Mouse (Mus musculus) forebrain, embryonic 16.5 days (tissue): ENCODE measurements at regions not wholly inside any gene's neighbourhood (a gene's known extent, or its start where the extent isn't known, plus 50 kb on each side); places are given as distances from the start of the nearest gene placed in this dataset.

Experiments used
- ATAC-seq: fragments of 200-750 bp; cut with Nextera tagmentation; 2 replicates; pipeline ENCODE4 v1.8.0; 2017; ENCODE audit warnings: mild to moderate bottlenecking, moderate library complexity
- H3K27ac ChIP-seq: fragments of 300-500 bp; sonication (generic); 2 replicates; pipeline ENCODE4 v1.5.1; 2014; ENCODE audit warnings: low read length, control low read depth
- H3K27me3 ChIP-seq: fragments of 300-500 bp; sonication (generic); replicated peaks from 2 replicates; pipeline ENCODE4 v1.6.1; 2014; ENCODE audit warnings: low read length; ENCODE audit not compliant: control insufficient read depth, insufficient read depth
- H3K36me3 ChIP-seq: fragments of 300-500 bp; sonication (generic); 2 replicates; pipeline ENCODE4 v1.6.1; 2014; ENCODE audit not compliant: control insufficient read depth, insufficient read depth
- H3K4me1 ChIP-seq: fragments of 300-500 bp; sonication (generic); replicated peaks from 2 replicates; pipeline ENCODE4 v1.6.1; 2014; ENCODE audit warnings: low read length; ENCODE audit not compliant: control insufficient read depth, insufficient read depth
- H3K4me2 ChIP-seq: fragments of 300-500 bp; sonication (generic); 2 replicates; pipeline ENCODE4 v1.6.1; 2014; ENCODE audit warnings: mild to moderate bottlenecking, low read length, control low read depth
- H3K4me3 ChIP-seq: fragments of 300-500 bp; sonication (generic); replicated peaks from 2 replicates; pipeline ENCODE4 v1.5.1; 2014; ENCODE audit warnings: mild to moderate bottlenecking, low read length, control low read depth
- H3K9ac ChIP-seq: fragments of 300-500 bp; sonication (generic); replicated peaks from 2 replicates; pipeline ENCODE4 v1.6.1; 2014; ENCODE audit warnings: low read depth, low read length, control low read depth
- H3K9me3 ChIP-seq: fragments of 300-500 bp; sonication (generic); 2 replicates; pipeline ENCODE4 v1.6.1; 2016; ENCODE audit warnings: low read length; ENCODE audit not compliant: control insufficient read depth
- WGBS: fragments of 180-500 bp; shearing (Covaris S2); extraction: QIAGEN DNeasy Blood & Tissue Kit; methylation state at CpG from one replicate; pipeline ENCODE4 v1.1.7; 2014; 5-methylcytosine and 5-hydroxymethylcytosine counted together

DNA sequence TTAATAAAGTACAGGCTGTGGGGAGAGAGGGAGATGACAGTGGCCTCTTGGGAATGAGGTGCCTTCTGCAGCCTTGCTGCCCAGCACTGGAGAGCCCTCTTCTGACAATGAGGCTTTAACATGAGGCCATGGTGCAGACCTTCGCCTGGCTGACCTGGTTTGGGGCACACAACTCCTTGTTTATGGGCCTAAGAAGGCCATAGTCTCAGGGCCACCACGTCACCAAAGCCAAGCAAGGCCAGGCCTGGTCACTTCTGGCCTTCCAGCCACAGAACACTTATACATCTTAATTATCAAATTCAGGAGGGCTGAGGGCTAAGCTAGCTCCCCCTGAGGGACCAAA, 70.7 kb upstream of the Ptpn1 start:
- Histone ChIP-seq H3K9ac (no peak overlapping the region), H3K9me3 (no peaks in the 10 kb centered on the region), H3K27ac (no peak overlapping the region), H3K36me3 (no peaks in the 10 kb centered on the region), H3K4me1 (peaks cover 9% of the 10 kb centered on the region; the same call in 1 of the 2 replicates), H3K4me2 (no peak overlapping the region), H3K27me3 (no peaks in the 10 kb centered on the region), H3K4me3 (no peak overlapping the region)
- ATAC-seq = no peak
- 86% methylated on average over 2 of the region's 2 CpGs for WGBS

DNA sequence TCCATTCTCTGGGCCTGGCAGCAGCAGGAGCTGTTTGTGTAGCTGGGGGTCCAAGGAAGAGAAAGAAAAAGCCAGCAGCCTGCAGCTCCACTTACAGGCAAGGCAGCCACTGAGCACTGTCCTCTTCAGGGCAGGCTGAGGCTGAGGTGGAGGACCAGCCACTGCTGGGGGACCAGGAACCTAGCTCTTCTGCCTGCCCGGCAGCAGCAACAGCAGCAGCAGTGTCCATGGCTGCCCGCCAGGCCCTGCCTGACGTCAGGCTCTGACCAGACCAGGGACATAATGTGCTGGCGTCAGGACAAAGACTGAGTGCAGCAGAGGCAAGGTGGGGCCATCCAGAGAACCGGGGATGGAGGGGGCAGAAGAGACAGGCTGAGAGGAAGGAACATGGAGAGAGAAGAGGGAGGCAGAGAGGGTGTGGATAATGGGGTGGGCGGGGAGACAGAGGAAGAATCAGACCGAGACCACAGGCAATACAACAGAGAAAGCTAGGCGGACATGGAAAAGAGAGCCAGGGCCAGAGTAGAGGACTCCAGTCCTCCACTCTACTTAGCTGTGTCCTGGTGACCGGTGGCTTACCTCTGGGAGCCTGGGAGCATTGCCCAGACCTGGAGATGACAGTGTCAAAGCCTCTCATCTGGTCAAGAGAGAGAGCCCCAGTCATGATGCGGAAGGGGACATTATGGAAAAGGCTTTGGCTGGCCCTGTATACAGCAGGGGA, 71.2 kb upstream of the Ptpn1 start:
- WGBS = 36% methylated on average over 10 of the region's 10 CpGs
- Histone ChIP-seq H3K9me3 (no peaks in the 10 kb centered on the region), H3K9ac (no peak overlapping the region), H3K4me2 (no peak overlapping the region), H3K27ac (no peak overlapping the region), H3K36me3 (no peaks in the 10 kb centered on the region), H3K4me1 (peaks cover 9% of the 10 kb centered on the region; the same call in 1 of the 2 replicates), H3K4me3 (no peak overlapping the region), H3K27me3 (no peaks in the 10 kb centered on the region)
- ATAC-seq = no peak

DNA sequence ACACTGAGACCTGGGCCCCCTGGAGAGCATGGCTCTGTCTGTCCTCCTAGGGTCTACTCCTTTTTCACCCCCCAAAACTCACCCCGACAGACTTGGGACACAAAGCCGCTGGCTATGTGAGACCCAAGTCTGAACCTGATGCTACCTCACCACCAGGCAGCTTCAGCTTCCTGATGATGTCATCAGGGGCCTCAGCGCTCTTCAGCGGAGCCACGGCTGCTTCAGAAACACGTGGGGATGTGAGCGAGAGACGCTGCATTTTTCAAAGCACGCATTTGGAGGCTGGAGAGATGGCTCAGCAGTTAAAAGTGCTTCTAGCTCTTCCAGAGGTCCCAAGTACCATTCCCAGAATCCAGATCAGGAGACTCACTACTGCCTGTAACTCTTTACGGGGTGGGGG, 72.3 kb upstream of the Ptpn1 start:
- Histone ChIP-seq H3K36me3 (no peaks in the 10 kb centered on the region), H3K9me3 (no peaks in the 10 kb centered on the region), H3K9ac (no peak overlapping the region), H3K27ac (no peak overlapping the region), H3K4me3 (no peak overlapping the region), H3K4me2 (no peak overlapping the region), H3K4me1 (peaks cover 7% of the 10 kb centered on the region; the same call in 1 of the 2 replicates), H3K27me3 (no peaks in the 10 kb centered on the region)
- ATAC-seq = no peak
- WGBS = 63% methylated on average over 10 of the region's 10 CpGs

DNA sequence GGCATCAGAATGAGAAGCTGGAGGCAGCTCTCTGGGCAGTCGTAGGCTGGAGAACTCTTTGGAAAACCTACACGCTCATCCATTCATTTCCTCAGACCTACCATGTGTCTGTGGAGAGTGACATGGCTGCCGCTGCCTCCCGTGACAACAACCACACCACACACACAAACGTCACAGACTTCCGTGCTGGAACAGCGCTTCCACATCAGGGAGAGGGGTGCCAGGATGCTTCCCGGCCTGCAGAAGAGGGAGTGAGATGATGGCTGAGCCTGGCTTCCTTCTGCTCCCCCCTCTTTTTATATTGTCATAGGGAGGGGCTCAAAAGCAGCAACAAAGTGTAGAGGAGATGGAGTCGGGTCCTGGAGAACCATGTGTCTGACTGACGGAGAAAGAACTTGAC, 73.5 kb upstream of the Ptpn1 start:
- Histone ChIP-seq H3K4me2 (no peak overlapping the region), H3K27me3 (no peaks in the 10 kb centered on the region), H3K9ac (no peak overlapping the region), H3K9me3 (no peaks in the 10 kb centered on the region), H3K27ac (no peak overlapping the region), H3K4me3 (no peak overlapping the region), H3K36me3 (no peaks in the 10 kb centered on the region), H3K4me1 (peaks cover 5% of the 10 kb centered on the region; the same call in 1 of the 2 replicates)
- 68% methylated on average over 10 of the region's 10 CpGs for WGBS
- ATAC-seq = no peak

DNA sequence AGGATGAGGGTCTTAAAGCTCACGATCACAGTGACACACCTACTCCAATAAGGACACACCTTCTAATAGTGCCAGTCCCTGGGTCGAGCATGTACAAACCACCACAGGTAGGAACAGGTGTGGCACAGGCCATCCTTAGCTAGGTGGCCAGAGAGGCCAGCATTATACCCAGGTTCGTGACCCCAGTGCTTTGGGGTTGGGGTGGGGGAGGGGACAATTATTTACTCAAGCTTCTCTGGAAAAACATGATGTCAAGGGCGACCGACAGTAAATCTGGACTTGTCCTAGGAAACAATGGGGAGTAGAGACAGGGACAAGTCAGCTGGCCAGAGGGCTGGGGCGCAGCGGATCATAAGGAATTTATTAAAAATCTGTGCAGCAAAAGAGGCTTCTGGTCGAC, 73.9 kb upstream of the Ptpn1 start:
- Histone ChIP-seq H3K4me1 (peaks cover 5% of the 10 kb centered on the region; the same call in 1 of the 2 replicates), H3K27ac (no peak overlapping the region), H3K9ac (no peak overlapping the region), H3K9me3 (no peaks in the 10 kb centered on the region), H3K27me3 (no peaks in the 10 kb centered on the region), H3K4me2 (no peak overlapping the region), H3K36me3 (no peaks in the 10 kb centered on the region), H3K4me3 (no peak overlapping the region)
- 80% methylated on average over 8 of the region's 8 CpGs for WGBS
- ATAC-seq = no peak

DNA sequence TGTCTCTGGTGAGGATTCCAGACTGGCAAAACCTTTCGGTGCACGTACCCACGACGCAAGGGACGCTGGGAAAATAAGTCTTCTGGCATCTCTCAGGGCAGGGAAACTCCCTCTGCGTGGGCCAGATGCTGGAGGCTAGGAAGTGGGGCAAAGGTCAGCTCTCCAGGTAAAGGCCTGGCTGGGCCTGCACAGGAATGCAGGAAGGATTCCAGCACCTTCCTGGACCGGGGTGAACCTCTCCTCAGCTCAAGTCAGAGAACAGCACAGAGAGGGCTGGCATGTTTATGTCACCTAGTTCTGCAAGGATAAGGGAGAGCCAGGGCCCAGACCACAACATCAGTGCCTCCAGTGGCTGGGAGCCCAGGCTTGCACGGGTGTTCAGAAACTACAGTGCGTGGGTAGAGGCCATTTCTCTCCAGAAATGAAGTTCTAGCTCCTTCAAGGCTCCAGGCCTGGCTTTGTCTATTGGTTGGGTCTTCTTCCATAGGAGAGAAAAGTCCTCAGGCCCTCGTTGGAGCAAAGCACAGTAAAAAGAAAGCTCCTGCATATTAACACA, 74.9 kb upstream of the Ptpn1 start:
- Histone ChIP-seq H3K36me3 (no peaks in the 10 kb centered on the region), H3K4me2 (no peak overlapping the region), H3K27ac (no peak overlapping the region), H3K4me1 (peaks cover 5% of the 10 kb centered on the region; the same call in 1 of the 2 replicates), H3K9ac (no peak overlapping the region), H3K9me3 (no peaks in the 10 kb centered on the region), H3K27me3 (no peaks in the 10 kb centered on the region), H3K4me3 (no peak overlapping the region)
- no peak for ATAC-seq
- WGBS = 85% methylated on average over 10 of the region's 10 CpGs

DNA sequence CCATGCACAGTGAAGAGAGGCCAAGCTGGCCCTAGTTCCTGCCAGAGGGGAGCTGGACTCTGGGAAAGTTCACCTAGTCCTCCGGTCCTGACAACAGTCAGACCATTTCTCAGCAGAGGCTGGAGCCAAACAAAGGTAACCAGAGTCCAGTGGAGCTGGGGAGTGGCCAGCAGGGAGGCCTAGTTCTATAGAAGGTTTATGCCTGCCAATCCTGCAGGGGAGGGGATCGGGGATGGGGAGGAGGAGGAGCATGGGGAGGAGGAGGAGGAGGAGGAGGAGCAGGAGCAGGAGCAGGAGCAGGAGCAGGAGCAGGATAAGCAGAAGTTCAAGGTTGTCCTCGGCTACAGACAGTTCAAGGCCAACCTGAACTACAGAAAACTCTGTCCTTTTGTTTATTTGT, 75.8 kb upstream of the Ptpn1 start:
- Histone ChIP-seq H3K9me3 (no peaks in the 10 kb centered on the region), H3K27ac (no peak overlapping the region), H3K9ac (no peak overlapping the region), H3K36me3 (no peaks in the 10 kb centered on the region), H3K4me1 (peaks cover 5% of the 10 kb centered on the region; the same call in 1 of the 2 replicates), H3K4me3 (no peak overlapping the region), H3K4me2 (no peak overlapping the region), H3K27me3 (no peaks in the 10 kb centered on the region)
- ATAC-seq = no peak
- WGBS = 43% methylated on average over 3 of the region's 3 CpGs

DNA sequence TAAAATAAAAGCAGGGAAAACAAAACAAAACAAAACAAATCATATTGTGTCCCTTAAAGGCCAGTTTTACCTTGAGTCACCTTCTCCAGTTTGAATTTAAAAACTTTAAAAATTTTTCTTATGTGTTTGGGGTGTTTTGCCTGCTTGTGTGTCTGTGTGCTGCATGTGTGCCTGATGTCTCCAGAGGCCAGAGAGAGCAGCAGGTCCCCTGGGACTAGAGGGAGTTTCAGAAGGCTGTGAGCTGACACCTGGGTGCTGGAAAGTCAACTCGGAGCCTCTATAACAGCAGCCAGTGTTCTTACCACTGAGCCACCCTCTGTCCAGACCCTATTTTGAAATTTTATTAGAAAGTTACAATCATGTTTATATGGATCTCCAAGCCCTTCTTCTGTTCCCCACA, 77.8 kb upstream of the Ptpn1 start:
- Histone ChIP-seq H3K9ac (no peak overlapping the region), H3K9me3 (no peaks in the 10 kb centered on the region), H3K4me2 (no peak overlapping the region), H3K4me1 (no peaks in the 10 kb centered on the region), H3K27ac (no peak overlapping the region), H3K36me3 (no peaks in the 10 kb centered on the region), H3K4me3 (no peak overlapping the region), H3K27me3 (no peaks in the 10 kb centered on the region)
- WGBS = 86% methylated on average over 1 of the region's 1 CpGs
- ATAC-seq = no peak

DNA sequence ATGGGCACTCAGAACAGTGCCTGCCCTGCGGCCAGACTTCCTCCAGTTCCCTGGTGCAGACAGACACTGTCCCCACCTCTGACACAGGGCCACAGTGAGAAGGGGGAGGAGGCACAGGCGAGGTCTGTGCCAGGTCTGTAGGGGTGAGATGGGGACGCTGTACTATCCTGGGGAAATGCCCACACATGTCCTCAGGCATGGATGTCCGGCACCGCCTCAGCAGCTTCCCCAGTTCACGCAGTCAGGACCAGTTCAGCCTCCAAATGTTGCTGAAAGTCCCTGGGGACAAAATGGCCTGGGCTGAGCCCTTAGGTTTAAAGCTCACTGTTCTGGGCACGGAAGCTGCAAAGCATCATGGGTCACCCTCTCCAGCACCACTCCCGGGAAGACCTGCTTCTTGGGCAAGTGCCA, 78.4 kb upstream of the Ptpn1 start:
- Histone ChIP-seq H3K4me1 (no peaks in the 10 kb centered on the region), H3K27me3 (no peaks in the 10 kb centered on the region), H3K4me3 (no peak overlapping the region), H3K27ac (no peak overlapping the region), H3K9me3 (no peaks in the 10 kb centered on the region), H3K9ac (no peak overlapping the region), H3K4me2 (no peak overlapping the region), H3K36me3 (no peaks in the 10 kb centered on the region)
- ATAC-seq = no peak
- whole genome bisulfite sequencing = 77% methylated on average over 8 of the region's 8 CpGs
